Mouse (Mus musculus): ENCODE results near the gene Ube4a.
A peak's percentile ranks its signal among the peaks of the same experiment; 100 is the strongest.
"Not testable (repeated sequence)": the region's sequence is repeated elsewhere in the genome, so short reads cannot be mapped to it uniquely, and the experiment has no call there.

The Ube4a gene

GRCm38 (mm10) chr9:44980242-44980641, 14.8 kb upstream of the Ube4a start, which contains the start of gene Cd3g:
Cd3g (minus strand) TSS chr9:44980431.
- no peak for DNase-seq

GRCm38 (mm10) chr9:44979806-44980205, 14.4 kb upstream of the Ube4a start:
- no peak for DNase-seq

GRCm38 (mm10) chr9:44977813-44978212, 12.4 kb upstream of the Ube4a start:
- no peak for DNase-seq

- DNase-seq = no peak
Measured at GRCm38 (mm10) chr9:44969450-44969849, 4.0 kb upstream of the Ube4a start.

GRCm38 (mm10) chr9:44967763-44968162, 2.4 kb upstream of the Ube4a start:
- not testable (repeated sequence) for DNase-seq

- DNase-seq = peak; percentile 86
Measured at GRCm38 (mm10) chr9:44966815-44967242, 1.4 kb upstream of the Ube4a start.

- no peak for DNase-seq
Measured at GRCm38 (mm10) chr9:44965833-44966466, 550 bp upstream of the Ube4a start.

- DNase-seq = no peak
Measured at GRCm38 (mm10) chr9:44954432-44954831, 11.0 kb downstream of the Ube4a start.

GRCm38 (mm10) chr9:44947836-44948235, 17.6 kb downstream of the Ube4a start:
- DNase-seq = peak; percentile 17

GRCm38 (mm10) chr9:44946185-44946695, 19.2 kb downstream of the Ube4a start:
- DNase-seq = no peak

- no peak for DNase-seq
Measured at GRCm38 (mm10) chr9:44942421-44942820, 23.0 kb downstream of the Ube4a start.

- no peak for DNase-seq
Measured at GRCm38 (mm10) chr9:44941756-44942155, 23.6 kb downstream of the Ube4a start.

- DNase-seq = no peak
Measured at GRCm38 (mm10) chr9:44921543-44921942, 43.9 kb downstream of the Ube4a start.

- DNase-seq = no peak
Measured at GRCm38 (mm10) chr9:44921123-44921468, 44.3 kb downstream of the Ube4a start.

GRCm38 (mm10) chr9:44920374-44921122, 44.9 kb downstream of the Ube4a start, which contains the start of gene Atp5l:
Atp5l (minus strand) TSS chr9:44920742.
- DNase-seq = peak; percentile 92

- DNase-seq = no peak
Measured at GRCm38 (mm10) chr9:44919606-44920005, 45.8 kb downstream of the Ube4a start.

GRCm38 (mm10) chr9:44916196-44916595, 49.2 kb downstream of the Ube4a start:
- DNase-seq = peak; percentile 47

- DNase-seq = no peak
Measured at GRCm38 (mm10) chr9:44914706-44915105, 50.7 kb downstream of the Ube4a start.

GRCm38 (mm10) chr9:44911365-44911764, 54.0 kb downstream of the Ube4a start:
- DNase-seq = no peak

- no peak for DNase-seq
Measured at GRCm38 (mm10) chr9:44905620-44906019, 59.8 kb downstream of the Ube4a start.

- DNase-seq = peak; percentile 50
Measured at GRCm38 (mm10) chr9:44904964-44905363, 60.4 kb downstream of the Ube4a start.

GRCm38 (mm10) chr9:44903856-44904255, 61.5 kb downstream of the Ube4a start:
- DNase-seq = no peak

GRCm38 (mm10) chr9:44900402-44900801, 65.0 kb downstream of the Ube4a start:
- DNase-seq = no peak

- peak; percentile 29 for DNase-seq
Measured at GRCm38 (mm10) chr9:44899716-44900115, 65.7 kb downstream of the Ube4a start.

Measured in kidney, postnatal 14 days (tissue).